Mouse (Mus musculus) kidney, adult 2 months (tissue): ENCODE measurements at regions not wholly inside any gene's neighbourhood (a gene's known extent, or its start where the extent isn't known, plus 50 kb on each side); places are given as distances from the start of the nearest gene placed in this dataset.

Experiments used
- DNase-seq: peaks from one replicate; pipeline ENCODE4 v3.0.0; 2021
- H3K27ac ChIP-seq: fragments of 200-500 bp; 2 replicates; pipeline ENCODE4 v1.5.1; 2012; ENCODE audit warnings: low read depth, low read length, control low read depth, inconsistent platforms; ENCODE audit not compliant: insufficient read depth
- H3K27me3 ChIP-seq: fragments of 200-500 bp; replicated peaks from 2 replicates; pipeline ENCODE4 v1.6.1; 2012; ENCODE audit warnings: mild to moderate bottlenecking, moderate library complexity, low read length, inconsistent platforms; ENCODE audit not compliant: control insufficient read depth, insufficient read depth
- H3K36me3 ChIP-seq: fragments of 200-500 bp; 2 replicates; pipeline ENCODE4 v1.6.1; 2012; ENCODE audit warnings: mild to moderate bottlenecking, moderate library complexity, low read length, inconsistent platforms; ENCODE audit not compliant: control insufficient read depth, insufficient read depth
- H3K4me1 ChIP-seq: fragments of 200-500 bp; 2 replicates; pipeline ENCODE4 v1.6.1; 2011; ENCODE audit warnings: low read length; ENCODE audit not compliant: control insufficient read depth, insufficient read depth
- H3K4me3 ChIP-seq: fragments of 200-500 bp; 2 replicates; pipeline ENCODE4 v1.5.1; 2011; ENCODE audit warnings: mild to moderate bottlenecking, low read depth, low read length, control low read depth; ENCODE audit not compliant: insufficient read depth
- CTCF ChIP-seq: fragments of 200-500 bp; conservative IDR thresholded peaks from 2 replicates; pipeline ENCODE4 v1.5.1; 2011; ENCODE audit warnings: low read depth, mild to moderate bottlenecking, control low read depth, low read length, moderate library complexity, mixed read lengths; ENCODE audit not compliant: insufficient read depth, insufficient read length
- POLR2A ChIP-seq: fragments of 200-500 bp; IDR thresholded peaks from one replicate; pipeline ENCODE4 v1.6.1; 2011; ENCODE audit warnings: low read depth, low read length, control low read depth
- WGBS: fragments of 180-500 bp; shearing (Covaris S2); methylation state at CpG from one replicate; pipeline ENCODE4 v1.1.7; 2018; 5-methylcytosine and 5-hydroxymethylcytosine counted together

GRCm38 (mm10) chr8:92732229-92732628 lies 58.1 kb downstream of the Irx6 start:
- WGBS, result 83% methylated on average over 9 of the region's 9 CpGs

GRCm38 (mm10) chr8:92735646-92736045 lies 61.6 kb downstream of the Irx6 start:
- Histone ChIP-seq H3K4me3 (no peak overlapping the region), H3K27ac (no peak overlapping the region), H3K27me3 (no peaks in the 10 kb centered on the region), H3K36me3 (no peaks in the 10 kb centered on the region), H3K4me1 (no peaks in the 10 kb centered on the region)
- 77% methylated on average over 9 of the region's 9 CpGs for WGBS
- no peak for TF ChIP-seq CTCF
- no peak for TF ChIP-seq POLR2A
- DNase-seq, result no peak

More at GRCm38 (mm10) chr8:92732229-92732628, 58.1 kb downstream of the Irx6 start:
- no peaks in the 10 kb centered on the region for H3K36me3 ChIP-seq
- DNase-seq, result no peak
- H3K4me1 ChIP-seq, result no peaks in the 10 kb centered on the region
- TF ChIP-seq POLR2A, result no peak
- TF ChIP-seq CTCF, result no peak
- H3K27me3 ChIP-seq, result no peaks in the 10 kb centered on the region
- no peak overlapping the region for H3K27ac ChIP-seq
- H3K4me3 ChIP-seq, result no peak overlapping the region

GRCm38 (mm10) chr8:92738080-92738479 lies 64.0 kb downstream of the Irx6 start:
- no peak overlapping the region for H3K4me3 ChIP-seq
- TF ChIP-seq CTCF (no peak), POLR2A (no peak)
- no peaks in the 10 kb centered on the region for H3K4me1 ChIP-seq
- H3K36me3 ChIP-seq, result no peaks in the 10 kb centered on the region
- no peak overlapping the region for H3K27ac ChIP-seq
- H3K27me3 ChIP-seq, result no peaks in the 10 kb centered on the region
- DNase-seq, result no peak
- WGBS, result 41% methylated on average over 1 of the region's 1 CpGs

DNA sequence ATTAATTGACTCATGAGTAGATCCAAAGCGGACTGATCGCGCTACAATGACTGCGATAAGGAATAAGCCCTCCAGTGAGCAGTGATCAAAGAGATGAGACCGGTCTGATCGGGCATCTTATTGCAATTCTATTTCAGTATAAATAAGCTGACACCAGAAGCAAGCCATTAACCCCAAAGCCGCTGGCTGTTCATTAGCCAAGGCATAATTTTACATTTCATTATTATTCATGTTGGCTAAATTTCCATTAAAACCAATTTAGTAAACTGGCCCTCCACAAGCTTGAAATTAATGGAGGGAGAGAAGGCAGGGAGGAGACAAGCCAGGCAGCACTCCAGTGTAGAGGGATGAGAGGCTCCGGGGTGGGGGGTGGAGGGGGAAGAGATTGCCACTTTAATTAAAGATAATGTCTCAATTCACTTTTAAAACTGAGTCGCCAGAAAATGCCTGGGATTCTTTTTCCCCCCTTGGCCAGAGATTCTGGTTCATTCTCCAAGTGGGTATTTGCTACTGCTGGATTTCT lies 66.3 kb downstream of the Irx6 start:
- Histone ChIP-seq H3K27me3 (no peaks in the 10 kb centered on the region), H3K36me3 (no peaks in the 10 kb centered on the region), H3K4me1 (no peaks in the 10 kb centered on the region), H3K27ac (no peak overlapping the region), H3K4me3 (no peak overlapping the region)
- no peak for DNase-seq
- WGBS, result 40% methylated on average over 9 of the region's 9 CpGs
- TF ChIP-seq POLR2A (no peak), CTCF (no peak)

GRCm38 (mm10) chr8:92741836-92742235 lies 67.7 kb downstream of the Irx6 start:
- Histone ChIP-seq H3K4me1 (no peaks in the 10 kb centered on the region), H3K27me3 (no peaks in the 10 kb centered on the region), H3K27ac (no peak overlapping the region), H3K36me3 (no peaks in the 10 kb centered on the region), H3K4me3 (no peak overlapping the region)
- DNase-seq, result no peak
- TF ChIP-seq POLR2A (no peak), CTCF (no peak)
- 89% methylated on average over 3 of the region's 3 CpGs for WGBS

DNA sequence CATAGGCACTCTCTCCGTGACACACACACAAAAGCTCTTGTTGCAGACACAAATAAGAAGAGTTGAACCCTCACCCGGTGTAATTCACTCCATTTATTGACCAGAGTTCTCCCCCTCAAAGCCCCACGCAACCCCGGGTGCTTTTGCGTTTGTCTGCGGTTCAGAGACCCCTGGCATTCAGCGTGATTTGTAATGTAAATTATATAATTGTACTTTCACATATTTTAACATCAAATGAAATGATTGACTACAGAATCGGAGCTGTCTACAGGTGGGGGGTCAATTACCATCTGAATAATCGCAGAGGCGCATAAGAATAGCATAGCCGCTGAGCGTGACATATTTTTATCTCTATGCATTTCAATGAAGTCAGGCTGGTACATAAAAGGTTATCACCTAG lies 69.0 kb downstream of the Irx6 start:
- Histone ChIP-seq H3K27me3 (no peaks in the 10 kb centered on the region), H3K36me3 (no peaks in the 10 kb centered on the region), H3K4me1 (no peaks in the 10 kb centered on the region), H3K4me3 (no peak overlapping the region), H3K27ac (no peak overlapping the region)
- TF ChIP-seq POLR2A (no peak), CTCF (no peak)
- DNase-seq, result no peak
- WGBS, result 61% methylated on average over 12 of the region's 12 CpGs

GRCm38 (mm10) chr8:92747086-92747485 lies 73.0 kb downstream of the Irx6 start:
- DNase-seq, result no peak
- H3K4me1 ChIP-seq, result no peaks in the 10 kb centered on the region
- no peaks in the 10 kb centered on the region for H3K36me3 ChIP-seq
- 59% methylated on average over 7 of the region's 7 CpGs for WGBS
- H3K27ac ChIP-seq, result no peak overlapping the region
- H3K27me3 ChIP-seq, result no peaks in the 10 kb centered on the region
- TF ChIP-seq CTCF (no peak), POLR2A (no peak)
- no peak overlapping the region for H3K4me3 ChIP-seq
